Comparison of ENCODE assay signal across 8 mouse cellular contexts in the genomic region with DNA sequence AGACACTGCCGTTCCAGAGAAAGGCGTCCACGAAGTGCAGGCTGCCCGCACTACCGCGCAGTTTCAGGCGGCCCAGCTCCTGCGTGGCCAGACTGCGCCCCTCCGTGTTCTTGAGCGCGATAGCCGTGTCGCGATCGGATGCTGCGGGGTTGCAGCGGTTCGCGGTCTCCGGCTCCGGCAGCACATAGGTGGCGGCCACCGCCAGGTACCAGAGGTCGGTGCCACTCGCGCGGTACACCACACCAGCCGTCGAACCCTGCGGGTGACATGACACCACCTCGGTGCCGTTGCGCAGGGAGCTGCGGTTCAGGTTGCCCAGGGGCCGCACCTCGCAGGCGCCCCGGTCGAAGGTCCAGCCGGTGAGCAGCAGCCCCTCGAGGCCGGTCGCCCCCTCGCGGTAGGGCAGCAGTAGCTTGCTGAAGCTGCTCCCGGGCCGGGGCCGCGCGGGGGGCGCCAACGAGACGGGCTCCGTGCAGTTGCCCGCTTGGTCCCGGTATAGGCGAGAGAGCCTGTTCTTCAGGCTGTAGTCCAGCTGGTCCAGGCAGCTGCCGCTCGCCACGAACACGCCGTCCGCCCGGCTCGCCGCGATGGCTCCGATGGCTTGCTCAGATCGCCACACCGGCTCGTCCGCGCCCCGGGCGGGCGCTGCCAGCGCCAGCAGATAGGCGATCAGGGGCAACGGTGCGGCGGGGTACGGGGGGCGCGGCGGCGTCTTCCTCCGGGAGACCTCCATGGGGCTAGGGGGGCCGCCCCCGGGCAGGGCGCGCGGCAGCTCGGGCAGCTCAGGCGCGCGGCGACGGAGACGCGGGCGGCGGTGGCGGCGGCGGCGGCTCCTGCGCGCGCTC. TPM values are rescaled to one million over a fixed set of nuclear protein-coding genes. Genes with fewer than 3 reads are reported as not detected.
DNase-seq lines count a peak whose midpoint lies in the region; ATAC-seq and TF ChIP-seq lines count a peak whose summit lies in the region.

No protein-coding gene starts in this region.

- peak overlapping the region; percentile 75 for H3K9ac ChIP-seq in embryonic facial prominence, embryonic 11.5 days (replicated peaks; ENCODE audit: low read length)
- peak overlapping the region; percentile 54 for H3K9ac ChIP-seq in heart, adult 2 months (ENCODE audit: low read depth, low read length)
- peak overlapping the region; percentile 54 for H3K9ac ChIP-seq in kidney, postnatal 0 days (ENCODE audit: low read depth, low read length)
- peak overlapping the region; percentile 51 for H3K9ac ChIP-seq in liver, embryonic 14.5 days (replicated peaks)
- peak overlapping the region; percentile 68 for H3K9ac ChIP-seq in neural tube, embryonic 11.5 days (ENCODE audit: low read length)
- H3K9ac ChIP-seq in stomach, embryonic 16.5 days (ENCODE audit: low read length) = peak overlapping the region; percentile 75

- H3K27ac ChIP-seq in embryonic facial prominence, embryonic 11.5 days (replicated peaks; ENCODE audit: low read depth, low read length) = peak overlapping the region; percentile 28; the same call in 1 of the 2 replicates
- H3K27ac ChIP-seq in heart, adult 2 months = no peak overlapping the region
- no peak overlapping the region for H3K27ac ChIP-seq in kidney, postnatal 0 days
- H3K27ac ChIP-seq in liver, embryonic 14.5 days = no peak overlapping the region
- peak overlapping the region; percentile 81 for H3K27ac ChIP-seq in neural tube, embryonic 11.5 days (ENCODE audit: low read depth, low read length)
- H3K27ac ChIP-seq in stomach, embryonic 16.5 days (ENCODE audit: low read length) = no peak overlapping the region

- H3K36me3 ChIP-seq in embryonic facial prominence, embryonic 11.5 days (replicated peaks; ENCODE audit: control insufficient read depth, insufficient read depth, low read depth, low read length) = no peaks in the 10 kb centered on the region
- H3K36me3 ChIP-seq in heart, adult 2 months (ENCODE audit: control insufficient read depth, insufficient read depth, low read length) = no peaks in the 10 kb centered on the region
- no peaks in the 10 kb centered on the region for H3K36me3 ChIP-seq in kidney, postnatal 0 days (ENCODE audit: insufficient read depth, low read length)
- H3K36me3 ChIP-seq in liver, embryonic 14.5 days (replicated peaks; ENCODE audit: control insufficient read depth, insufficient read depth, low read depth) = no peaks in the 10 kb centered on the region
- H3K36me3 ChIP-seq in neural tube, embryonic 11.5 days (ENCODE audit: control insufficient read depth, insufficient read depth, low read length) = no peaks in the 10 kb centered on the region
- no peaks in the 10 kb centered on the region for H3K36me3 ChIP-seq in stomach, embryonic 16.5 days (ENCODE audit: control insufficient read depth, insufficient read depth, low read length)

- peak overlapping the region; percentile 81 for H3K4me2 ChIP-seq in embryonic facial prominence, embryonic 11.5 days (ENCODE audit: low read depth, low read length)
- H3K4me2 ChIP-seq in kidney, postnatal 0 days (ENCODE audit: low read length) = peak overlapping the region; percentile 88
- H3K4me2 ChIP-seq in liver, embryonic 14.5 days (ENCODE audit: low read depth) = peak overlapping the region; percentile 81
- peak overlapping the region; percentile 78 for H3K4me2 ChIP-seq in neural tube, embryonic 11.5 days (ENCODE audit: low read depth)
- H3K4me2 ChIP-seq in stomach, embryonic 16.5 days (ENCODE audit: low read depth, low read length) = peak overlapping the region; percentile 91

- no peak for TF ChIP-seq POLR2A in heart, adult 2 months (IDR thresholded peaks at IDR 0.05; ENCODE audit: insufficient read depth, low read depth, low read length)

- H3K4me3 ChIP-seq in embryonic facial prominence, embryonic 11.5 days (ENCODE audit: low read depth, low read length) = peak overlapping the region; percentile 67
- peak overlapping the region; percentile 60 for H3K4me3 ChIP-seq in heart, adult 2 months
- peak overlapping the region; percentile 68 for H3K4me3 ChIP-seq in kidney, postnatal 0 days (replicated peaks; ENCODE audit: low read depth, low read length)
- H3K4me3 ChIP-seq in liver, embryonic 14.5 days (ENCODE audit: insufficient read depth in 1 of 2, low read depth in 2 of 2, low read length in 2 of 2) = peak overlapping the region; percentile 51 to 66
- peak overlapping the region; percentile 69 for H3K4me3 ChIP-seq in neural tube, embryonic 11.5 days (ENCODE audit: low read depth, low read length)
- H3K4me3 ChIP-seq in stomach, embryonic 16.5 days (replicated peaks; ENCODE audit: low read length) = peak overlapping the region; percentile 73

- H3K9me3 ChIP-seq in embryonic facial prominence, embryonic 11.5 days (replicated peaks; ENCODE audit: control insufficient read depth, low read length) = no peaks in the 10 kb centered on the region
- no peaks in the 10 kb centered on the region for H3K9me3 ChIP-seq in kidney, postnatal 0 days (replicated peaks; ENCODE audit: low read length)
- no peaks in the 10 kb centered on the region for H3K9me3 ChIP-seq in liver, embryonic 14.5 days (ENCODE audit: control insufficient read depth, low read length)
- H3K9me3 ChIP-seq in neural tube, embryonic 11.5 days (ENCODE audit: control insufficient read depth, low read length) = no peaks in the 10 kb centered on the region
- no peaks in the 10 kb centered on the region for H3K9me3 ChIP-seq in stomach, embryonic 16.5 days (replicated peaks; ENCODE audit: control insufficient read depth, low read length)

- intact Hi-C loops in heart, adult 2 months (cut with DNase I) = loop anchor here (10.0 kb wide), 1 partner anchor 119 kb away; no protein-coding TSS in a partner anchor

- H3K27me3 ChIP-seq in embryonic facial prominence, embryonic 11.5 days (ENCODE audit: control insufficient read depth, insufficient read depth, low read length) = peaks cover 30% of the 10 kb centered on the region
- peaks cover 25% of the 10 kb centered on the region for H3K27me3 ChIP-seq in heart, adult 2 months (ENCODE audit: control insufficient read depth, insufficient read depth, low read length)
- H3K27me3 ChIP-seq in kidney, postnatal 0 days (ENCODE audit: insufficient read depth, low read length) = peaks cover 6% of the 10 kb centered on the region
- H3K27me3 ChIP-seq in liver, embryonic 14.5 days (ENCODE audit: control insufficient read depth, insufficient read depth, low read length) = peaks cover 42% of the 10 kb centered on the region
- peaks cover 11% of the 10 kb centered on the region for H3K27me3 ChIP-seq in neural tube, embryonic 11.5 days (ENCODE audit: control insufficient read depth, insufficient read depth, low read length)
- H3K27me3 ChIP-seq in stomach, embryonic 16.5 days (ENCODE audit: control insufficient read depth, insufficient read depth, low read length) = peaks cover 25% of the 10 kb centered on the region

- peak; percentile 60 for TF ChIP-seq CTCF in heart, adult 2 months (IDR thresholded peaks at IDR 0.05)
- peak; percentile 57 for TF ChIP-seq CTCF in kidney, postnatal 0 days (IDR thresholded peaks at IDR 0.05; ENCODE audit: low read depth)
- TF ChIP-seq CTCF in liver, embryonic 14.5 days (IDR thresholded peaks at IDR 0.05; ENCODE audit: low read depth) = peak; percentile 54

- ATAC-seq in embryonic facial prominence, embryonic 11.5 days (replicated peaks; ENCODE audit: insufficient number of reproducible peaks, low FRiP score, low TSS enrichment, low read depth) = 0 out of 2 replicates have a peak, but pooled peaks have one; percentile 7
- ATAC-seq in kidney, postnatal 0 days (replicated peaks; ENCODE audit: low FRiP score, low read depth) = peak; percentile 49
- ATAC-seq in liver, embryonic 14.5 days (ENCODE audit: insufficient read depth) = peak; percentile 40
- peak; percentile 28 for ATAC-seq in neural tube, embryonic 11.5 days (ENCODE audit: insufficient read depth, low FRiP score, low TSS enrichment)
- peak; percentile 18; the same call in 1 of the 2 replicates for ATAC-seq in stomach, embryonic 16.5 days (ENCODE audit: insufficient read depth, low FRiP score)

- H3K4me1 ChIP-seq in embryonic facial prominence, embryonic 11.5 days (ENCODE audit: control insufficient read depth, insufficient read depth, low read length) = peaks cover 8% of the 10 kb centered on the region
- no peaks in the 10 kb centered on the region for H3K4me1 ChIP-seq in heart, adult 2 months (ENCODE audit: control insufficient read depth, insufficient read depth, low read length)
- H3K4me1 ChIP-seq in kidney, postnatal 0 days (replicated peaks; ENCODE audit: insufficient read depth, low read length) = peaks cover 3% of the 10 kb centered on the region; the same call in 1 of the 2 replicates
- peaks cover 6 to 23% of the 10 kb centered on the region in 2 experiments for H3K4me1 ChIP-seq in liver, embryonic 14.5 days (replicated peaks; ENCODE audit: control insufficient read depth in 2 of 2, insufficient read depth in 2 of 2, low read length in 1 of 2)
- peaks cover 20% of the 10 kb centered on the region; the same call in 1 of the 2 replicates for H3K4me1 ChIP-seq in neural tube, embryonic 11.5 days (ENCODE audit: control insufficient read depth, insufficient read depth, low read length)
- peaks cover 20% of the 10 kb centered on the region for H3K4me1 ChIP-seq in stomach, embryonic 16.5 days (ENCODE audit: control insufficient read depth, insufficient read depth, low read length)

- peak; percentile 55 for DNase-seq in layer of hippocampus, adult 11-12 months (ENCODE audit: low spot score)
- DNase-seq in layer of hippocampus, adult 9-10 months (ENCODE audit: low spot score) = no peak
- DNase-seq in embryonic facial prominence, embryonic 11.5 days (ENCODE audit: low spot score) = peak; percentile 66
- peak; percentile 65 to 73 for DNase-seq in heart, adult 2 months
- peak; percentile 43 for DNase-seq in kidney, postnatal 0 days (ENCODE audit: low spot score)
- DNase-seq in liver, embryonic 14.5 days (ENCODE audit: low read depth in 3 of 3, low spot score in 3 of 3) = no peak
- DNase-seq in neural tube, embryonic 11.5 days (ENCODE audit: low spot score) = peak; percentile 72

- no peak for TF ChIP-seq EP300 in heart, adult 2 months (IDR thresholded peaks at IDR 0.05; ENCODE audit: insufficient read depth, low read depth, low read length)
- no peak for TF ChIP-seq EP300 in liver, embryonic 14.5 days (IDR thresholded peaks at IDR 0.05; ENCODE audit: low read depth)

- no peaks in the 10 kb centered on the region for H3K79me2 ChIP-seq in heart, adult 2 months (replicated peaks; ENCODE audit: control insufficient read depth, insufficient read depth, low read length)

- under 1% methylated on average over 88 of the region's 110 CpGs for WGBS in embryonic facial prominence, embryonic 11.5 days
- under 1% methylated on average over 109 of the region's 110 CpGs for WGBS in heart, adult 2 months
- under 1% methylated on average over 94 of the region's 110 CpGs for WGBS in kidney, postnatal 0 days
- WGBS in liver, embryonic 14.5 days (ENCODE audit: insufficient replicate concordance) = under 1% methylated on average over 90 of the region's 110 CpGs
- WGBS in neural tube, embryonic 11.5 days = under 1% methylated on average over 77 of the region's 110 CpGs
- under 1% methylated on average over 96 of the region's 110 CpGs for WGBS in stomach, embryonic 16.5 days

RNA-seq across cellular contexts. Expression of a gene that starts 0.6 kb away (rescaled TPM):
- polyA plus RNA-seq in embryonic facial prominence, embryonic 11.5 days (2014; fragmentation: Nextera tagmentation; extraction: Ambion mirVana) = 2.0 and 2.8 TPM in 2 replicates
- 1 to 10 TPM; 2.0 to 2.3 TPM for total RNA-seq in heart, adult 2 months (2021)
- polyA plus RNA-seq in heart, adult 2 months (2012; rRNA removed) = 0.84 and 1.3 TPM in 2 replicates
- polyA plus RNA-seq in kidney, postnatal 0 days (2015; fragmentation: Nextera tagmentation; extraction: Ambion mirVana) = 0.94 and 1.3 TPM in 2 replicates
- 1.4 and 2.0 TPM in 2 replicates for polyA plus RNA-seq in liver, embryonic 14.5 days (2012; rRNA removed)
- 2.1 and 2.5 TPM in 2 replicates for polyA plus RNA-seq in liver, embryonic 14.5 days (2014; fragmentation: Nextera tagmentation; extraction: Ambion mirVana)
- polyA plus RNA-seq in neural tube, embryonic 11.5 days (2014; fragmentation: Nextera tagmentation; extraction: Ambion mirVana) = 3.1 and 4.2 TPM in 2 replicates
- polyA plus RNA-seq in stomach, embryonic 16.5 days (2015; fragmentation: Nextera tagmentation; extraction: Ambion mirVana) = 1.2 and 1.9 TPM in 2 replicates

Comparison
In these comparisons a context has a peak if more than half of its experiments do, and no peak if none do; other contexts are left out.
1. DNase-seq: peak in layer of hippocampus, adult 11-12 months (single experiment), embryonic facial prominence, embryonic 11.5 days (single experiment), heart, adult 2 months (2 of 2), kidney, postnatal 0 days (single experiment) and neural tube, embryonic 11.5 days (single experiment); none in layer of hippocampus, adult 9-10 months (single experiment) and liver, embryonic 14.5 days (0 of 3).
2. H3K27ac ChIP-seq: peak in embryonic facial prominence, embryonic 11.5 days (single experiment) and neural tube, embryonic 11.5 days (single experiment); none in heart, adult 2 months (single experiment), kidney, postnatal 0 days (single experiment), liver, embryonic 14.5 days (single experiment) and stomach, embryonic 16.5 days (single experiment).
3. Peak in every context shown above with its lines, with median percentiles within 50 percentile points of each other: ATAC-seq, H3K4me2 ChIP-seq, H3K4me3 ChIP-seq, H3K9ac ChIP-seq and CTCF ChIP-seq.